Mouse (Mus musculus) stomach, embryonic 14.5 days (tissue): ENCODE results near the gene Smug1. TPM values are rescaled to one million over a fixed set of nuclear protein-coding genes. Genes with fewer than 3 reads are reported as not detected.

Source experiments
- ATAC-seq: fragments of 200-750 bp; cut with Nextera tagmentation; 2 replicates; pipeline ENCODE4 v1.8.0; 2017; ENCODE audit warnings: low read depth, moderate TSS enrichment; ENCODE audit not compliant: insufficient number of reproducible peaks, insufficient read depth, low FRiP score
- H3K27ac ChIP-seq: fragments of 300-500 bp; sonication (generic); 2 replicates; pipeline ENCODE4 v1.5.1; 2014; ENCODE audit warnings: mild to moderate bottlenecking, low read length, moderate library complexity, mixed read lengths
- H3K27me3 ChIP-seq: fragments of 300-500 bp; sonication (generic); 2 replicates; pipeline ENCODE4 v1.6.1; 2014; ENCODE audit warnings: low read length, control low read depth, mixed read lengths; ENCODE audit not compliant: control insufficient read depth, insufficient read depth
- H3K36me3 ChIP-seq: fragments of 300-500 bp; sonication (generic); 2 replicates; pipeline ENCODE4 v1.6.1; 2014; ENCODE audit warnings: mild to moderate bottlenecking, control low read depth, low read length, moderate library complexity, mixed read lengths; ENCODE audit not compliant: control insufficient read depth, insufficient read depth
- H3K4me1 ChIP-seq: fragments of 300-500 bp; sonication (generic); 2 replicates; pipeline ENCODE4 v1.6.1; 2014; ENCODE audit warnings: low read length, control low read depth, mixed read lengths; ENCODE audit not compliant: control insufficient read depth, insufficient read depth
- H3K4me2 ChIP-seq: fragments of 300-500 bp; sonication (generic); replicated peaks from 2 replicates; pipeline ENCODE4 v1.6.1; 2014; ENCODE audit warnings: low read depth, low read length, control low read depth
- H3K4me3 ChIP-seq: fragments of 300-500 bp; sonication (generic); 2 replicates; pipeline ENCODE4 v1.5.1; 2014; ENCODE audit warnings: low read depth, low read length, control low read depth
- H3K9ac ChIP-seq: fragments of 300-500 bp; sonication (generic); replicated peaks from 2 replicates; pipeline ENCODE4 v1.6.1; 2014; ENCODE audit warnings: low read depth, mild to moderate bottlenecking, control low read depth, low read length, moderate library complexity, mixed read lengths
- H3K9me3 ChIP-seq: fragments of 300-500 bp; sonication (generic); 2 replicates; pipeline ENCODE4 v1.6.1; 2016; ENCODE audit warnings: low read depth, low read length, control low read depth; ENCODE audit not compliant: control insufficient read depth
- WGBS: fragments of 180-500 bp; shearing (Covaris S2); extraction: QIAGEN DNeasy Blood & Tissue Kit; methylation state at CpG from one replicate; pipeline ENCODE4 v1.1.7; 2014; 5-methylcytosine and 5-hydroxymethylcytosine counted together
- polyA plus RNA-seq: library from polyadenylated mRNA; unstranded; fragments of >200 nt; fragmentation: Nextera tagmentation; extraction: Ambion mirVana; gene quantifications from 2 replicates; pipeline ENCODE4 v1.2.1, GENCODE M21; 2014

The Smug1 gene
- polyA plus RNA-seq, 1 experiment from 2014 or later, result 22.2 TPM

DNA sequence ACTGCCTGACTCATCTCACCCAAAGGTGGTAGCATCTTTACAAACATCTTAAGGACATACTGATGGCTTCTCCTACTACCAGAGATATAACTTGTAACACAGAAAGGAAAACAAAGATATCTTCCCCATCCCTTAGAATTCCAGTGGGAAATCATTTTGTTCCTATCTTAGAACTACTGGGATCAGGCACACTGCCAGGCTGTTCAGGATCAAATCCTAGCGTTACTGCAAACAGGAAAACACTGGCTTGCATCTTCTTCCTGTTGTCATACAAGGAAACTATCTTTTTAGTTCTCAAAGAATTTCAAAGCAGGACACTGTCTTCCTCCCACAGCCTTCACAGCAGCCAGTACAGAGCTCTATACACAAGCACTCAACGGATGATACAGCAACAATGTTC lies 26.7 kb upstream of the Smug1 start:
- no peak overlapping the region for H3K27ac ChIP-seq
- no peaks in the 10 kb centered on the region for H3K27me3 ChIP-seq
- H3K4me3 ChIP-seq, result no peak overlapping the region
- peaks cover 72% of the 10 kb centered on the region for H3K36me3 ChIP-seq
- no peak overlapping the region for H3K4me2 ChIP-seq
- H3K9ac ChIP-seq, result no peak overlapping the region
- no peak for ATAC-seq
- 83% methylated on average over 2 of the region's 2 CpGs for WGBS
- no peaks in the 10 kb centered on the region for H3K9me3 ChIP-seq
- no peaks in the 10 kb centered on the region for H3K4me1 ChIP-seq

DNA sequence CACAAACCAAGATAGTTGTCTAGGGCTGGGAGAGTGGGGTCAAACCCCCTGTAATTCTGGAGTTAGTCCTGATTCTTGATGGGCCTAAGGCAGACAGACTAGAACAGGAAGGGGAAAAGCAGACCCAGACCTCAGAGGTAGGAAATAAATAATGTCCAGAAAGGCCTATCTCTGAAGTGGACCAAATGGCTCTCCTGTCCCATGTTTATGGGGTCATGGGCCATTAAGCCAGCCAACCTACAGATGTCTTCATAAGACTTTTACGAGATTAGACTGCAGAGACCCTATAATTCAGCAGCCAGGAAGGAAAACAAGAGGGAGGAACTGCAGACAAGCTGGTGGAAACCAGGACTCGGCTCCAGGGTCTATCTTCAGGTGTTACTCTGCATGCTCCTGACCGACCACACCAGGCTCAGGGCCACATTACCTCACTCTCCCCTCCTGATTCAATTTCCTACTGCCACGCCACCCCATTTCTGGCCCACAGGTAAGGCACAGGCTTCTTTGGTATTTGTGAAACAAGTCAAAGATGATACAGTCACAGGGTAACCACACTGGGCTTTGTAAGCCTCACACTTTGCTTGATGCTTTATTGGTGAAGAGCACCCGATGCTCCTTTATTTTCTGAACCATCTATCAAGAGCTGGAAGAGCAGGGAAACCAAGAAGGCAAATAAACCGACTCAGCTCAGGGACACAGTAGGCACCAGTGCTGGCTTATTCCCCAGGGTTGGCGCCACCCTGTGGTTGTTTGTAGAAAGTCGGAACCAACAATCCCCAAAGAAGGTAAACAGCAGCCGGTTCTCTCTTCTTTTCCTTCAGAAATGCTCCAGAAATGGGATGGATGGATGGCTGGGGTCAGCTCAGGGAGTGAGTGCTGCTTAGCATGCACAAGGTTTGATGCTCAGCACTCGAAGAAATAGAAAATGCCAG lies 23.9 kb upstream of the Smug1 start:
- Histone ChIP-seq H3K27me3 (no peaks in the 10 kb centered on the region), H3K4me1 (no peaks in the 10 kb centered on the region), H3K27ac (no peak overlapping the region), H3K9ac (no peak overlapping the region), H3K4me2 (no peak overlapping the region), H3K4me3 (no peak overlapping the region), H3K9me3 (no peaks in the 10 kb centered on the region), H3K36me3 (peaks cover 44% of the 10 kb centered on the region)
- 59% methylated on average over 10 of the region's 10 CpGs for WGBS
- ATAC-seq, result no peak

DNA sequence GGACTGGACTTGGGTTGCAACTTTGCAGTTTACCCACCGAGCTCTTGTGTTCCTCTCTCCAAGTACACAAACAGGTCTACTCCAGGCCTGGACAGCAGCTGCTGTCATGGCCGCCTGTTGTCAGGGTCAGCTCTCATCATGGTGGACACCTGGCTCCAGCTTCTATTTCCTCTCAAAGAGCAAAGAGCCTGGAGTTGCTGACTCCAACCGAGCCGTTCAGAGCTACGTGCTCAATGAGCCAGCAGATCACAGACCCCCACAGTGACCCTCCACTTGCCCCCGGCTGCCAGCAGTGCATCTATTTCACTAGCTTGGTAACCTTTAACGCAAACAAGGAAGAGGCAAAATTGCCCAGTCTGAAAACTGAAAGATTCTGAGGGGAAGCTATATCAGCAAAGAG lies 23.2 kb upstream of the Smug1 start:
- WGBS, result 85% methylated on average over 7 of the region's 7 CpGs
- no peak; the same call in 1 of the 2 replicates for ATAC-seq
- Histone ChIP-seq H3K27ac (no peak overlapping the region), H3K27me3 (no peaks in the 10 kb centered on the region), H3K9me3 (no peaks in the 10 kb centered on the region), H3K4me3 (no peak overlapping the region), H3K36me3 (peaks cover 37% of the 10 kb centered on the region), H3K4me2 (no peak overlapping the region), H3K9ac (no peak overlapping the region), H3K4me1 (no peaks in the 10 kb centered on the region)

DNA sequence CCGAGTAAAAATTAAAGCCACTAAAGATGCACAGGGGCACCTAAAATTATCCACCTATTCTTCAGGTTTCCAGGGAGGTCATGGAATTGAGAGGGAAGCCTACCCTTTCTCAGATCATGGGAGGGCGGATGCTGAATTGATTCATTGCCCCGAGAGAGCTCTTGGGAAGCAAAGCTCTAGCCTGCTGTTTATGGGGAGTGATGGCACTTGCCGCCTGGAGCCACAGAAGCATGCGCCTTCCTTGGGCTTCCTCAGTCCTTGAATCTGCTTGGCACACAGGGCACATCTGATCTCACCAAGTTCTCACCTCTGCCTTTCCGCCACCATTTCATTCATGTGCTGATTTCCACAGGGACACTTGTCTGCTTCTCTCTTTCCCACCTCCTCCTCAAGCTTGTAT lies 20.9 kb upstream of the Smug1 start:
- ATAC-seq, result no peak
- no peak overlapping the region for H3K4me2 ChIP-seq
- H3K36me3 ChIP-seq, result peaks cover 19% of the 10 kb centered on the region
- H3K27ac ChIP-seq, result no peak overlapping the region
- no peaks in the 10 kb centered on the region for H3K9me3 ChIP-seq
- WGBS, result 72% methylated on average over 6 of the region's 6 CpGs
- H3K27me3 ChIP-seq, result no peaks in the 10 kb centered on the region
- peaks cover 11% of the 10 kb centered on the region; the same call in 1 of the 2 replicates for H3K4me1 ChIP-seq
- H3K9ac ChIP-seq, result no peak overlapping the region
- H3K4me3 ChIP-seq, result no peak overlapping the region

DNA sequence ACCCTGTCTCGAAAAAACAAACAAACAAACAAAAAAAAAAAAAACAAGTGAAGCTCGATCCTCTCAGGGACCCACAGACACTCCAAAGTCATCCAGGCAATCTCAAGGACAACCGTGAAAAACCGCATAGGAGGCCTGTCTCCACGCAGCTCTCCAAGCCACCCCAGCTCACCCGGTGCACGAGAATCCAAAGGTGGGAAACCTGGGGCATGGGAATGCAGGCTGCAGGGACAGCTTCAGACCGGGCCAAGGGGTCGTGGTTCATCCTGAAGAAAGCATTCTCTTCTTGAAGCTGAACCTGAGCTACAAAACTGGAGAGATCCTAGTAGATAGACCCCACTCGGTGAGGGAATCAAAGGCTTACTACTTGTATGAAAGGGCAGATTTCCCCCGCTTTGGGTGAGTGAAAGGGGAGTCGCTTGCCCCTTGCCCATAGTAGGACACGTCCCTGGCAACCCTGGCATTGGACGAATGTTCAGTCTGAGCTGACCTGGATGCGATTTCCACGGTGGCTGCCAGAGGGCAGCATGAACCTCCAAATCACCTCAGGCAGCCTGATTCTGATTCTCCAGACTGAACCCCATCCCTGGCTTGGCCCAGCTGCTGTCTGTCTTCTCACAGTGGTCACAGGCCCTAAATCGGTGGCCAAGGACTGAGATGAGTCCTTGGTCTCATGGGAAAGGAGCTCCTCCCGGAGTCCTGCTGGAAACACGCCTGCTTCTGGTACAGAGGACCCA lies 18.7 kb upstream of the Smug1 start:
- Histone ChIP-seq H3K27ac (no peak overlapping the region), H3K27me3 (no peaks in the 10 kb centered on the region), H3K9me3 (no peaks in the 10 kb centered on the region), H3K4me3 (no peak overlapping the region), H3K4me1 (peaks cover 12% of the 10 kb centered on the region; the same call in 1 of the 2 replicates), H3K9ac (no peak overlapping the region), H3K36me3 (peaks cover 6% of the 10 kb centered on the region), H3K4me2 (no peak overlapping the region)
- 45% methylated on average over 19 of the region's 19 CpGs for WGBS
- ATAC-seq, result no peak

DNA sequence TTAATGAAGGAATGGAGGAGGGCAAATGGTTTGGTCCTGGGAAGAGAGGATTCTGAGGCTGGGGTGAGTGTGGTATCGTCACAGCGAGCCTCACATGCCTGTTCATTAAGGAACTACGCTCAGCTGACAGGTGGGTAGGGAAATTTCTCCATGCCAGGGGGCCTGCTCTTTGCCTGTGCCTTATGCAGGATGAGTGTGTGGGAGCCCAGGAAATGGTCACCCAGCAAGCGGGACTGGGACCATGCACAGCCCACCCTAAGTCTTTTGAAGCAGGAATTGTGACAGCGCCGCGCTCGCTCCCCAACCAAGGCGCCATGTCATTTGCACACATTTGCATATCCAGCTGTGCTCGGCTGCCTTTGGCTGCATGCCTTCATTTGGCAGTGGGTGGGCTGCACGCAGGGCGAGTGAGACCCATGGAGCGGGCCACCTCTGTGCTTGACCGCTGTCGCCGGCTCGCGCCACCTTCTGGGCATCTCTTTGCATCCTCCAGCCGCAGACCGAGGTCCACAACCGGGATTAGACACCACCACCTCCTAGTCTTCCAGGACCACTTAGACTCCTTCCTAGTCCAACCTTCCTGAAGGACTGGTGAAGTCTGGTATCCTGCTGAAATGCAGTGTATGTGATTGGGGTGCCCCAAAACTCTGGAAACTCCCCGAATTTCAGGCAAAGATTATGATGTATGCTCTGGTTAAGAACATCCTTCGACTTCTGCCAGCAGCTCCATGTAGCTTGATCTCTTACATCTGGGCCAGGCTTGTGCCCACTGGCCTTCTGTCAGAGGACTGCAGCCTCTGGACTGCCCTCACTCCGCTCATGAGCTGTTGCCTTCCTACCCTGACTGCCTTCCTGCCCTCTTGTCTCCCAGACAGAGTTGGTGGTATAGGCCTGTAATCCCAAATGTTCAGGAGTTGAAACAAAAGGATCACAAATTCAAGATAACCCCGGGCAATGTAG lies 17.0 kb upstream of the Smug1 start:
- H3K27ac ChIP-seq, result no peak overlapping the region
- H3K4me2 ChIP-seq, result peak overlapping the region; percentile 70
- no peak for ATAC-seq
- H3K4me3 ChIP-seq, result peak overlapping the region; percentile 28
- WGBS, result 11% methylated on average over 25 of the region's 25 CpGs
- peaks cover 12% of the 10 kb centered on the region; the same call in 1 of the 2 replicates for H3K4me1 ChIP-seq
- no peaks in the 10 kb centered on the region for H3K27me3 ChIP-seq
- no peaks in the 10 kb centered on the region for H3K9me3 ChIP-seq
- H3K9ac ChIP-seq, result no peak overlapping the region
- no peaks in the 10 kb centered on the region for H3K36me3 ChIP-seq

DNA sequence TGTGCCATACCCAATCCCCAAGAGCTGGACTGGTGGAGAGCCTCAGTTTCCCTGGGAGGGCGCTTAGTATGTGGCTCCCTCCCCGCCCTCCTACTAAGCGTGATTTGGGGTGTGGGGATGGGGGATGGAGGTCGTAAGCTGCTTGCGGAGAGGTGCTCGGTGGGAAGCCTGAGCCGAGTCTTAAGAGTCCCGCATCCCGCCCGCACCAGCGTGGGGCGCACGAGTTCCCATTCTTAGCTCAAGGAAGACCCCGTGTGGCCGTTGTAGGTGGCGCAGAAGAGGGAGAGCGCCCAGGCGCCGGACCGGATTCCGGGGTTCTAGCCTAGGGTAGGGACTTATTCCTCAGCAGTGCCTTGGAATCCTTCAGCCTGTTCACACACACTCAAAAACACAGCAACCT lies 16.2 kb upstream of the Smug1 start:
- peak; percentile 16; the same call in 1 of the 2 replicates for ATAC-seq
- Histone ChIP-seq H3K36me3 (no peaks in the 10 kb centered on the region), H3K4me1 (peaks cover 14% of the 10 kb centered on the region; the same call in 1 of the 2 replicates), H3K9ac (no peak overlapping the region), H3K27me3 (no peaks in the 10 kb centered on the region), H3K9me3 (no peaks in the 10 kb centered on the region), H3K4me3 (peak overlapping the region; percentile 28), H3K27ac (no peak overlapping the region), H3K4me2 (peak overlapping the region; percentile 70)
- 1% methylated on average over 21 of the region's 21 CpGs for WGBS
